Mouse (Mus musculus): ENCODE measurements around the gene Snap47. TPM values are rescaled to one million over a fixed set of nuclear protein-coding genes. Genes with fewer than 3 reads are reported as not detected.
A peak's percentile ranks its signal among the peaks of the same experiment; 100 is the strongest.

Gene Snap47
- polyA plus RNA-seq, 1 experiment = 0.58 TPM

DNA sequence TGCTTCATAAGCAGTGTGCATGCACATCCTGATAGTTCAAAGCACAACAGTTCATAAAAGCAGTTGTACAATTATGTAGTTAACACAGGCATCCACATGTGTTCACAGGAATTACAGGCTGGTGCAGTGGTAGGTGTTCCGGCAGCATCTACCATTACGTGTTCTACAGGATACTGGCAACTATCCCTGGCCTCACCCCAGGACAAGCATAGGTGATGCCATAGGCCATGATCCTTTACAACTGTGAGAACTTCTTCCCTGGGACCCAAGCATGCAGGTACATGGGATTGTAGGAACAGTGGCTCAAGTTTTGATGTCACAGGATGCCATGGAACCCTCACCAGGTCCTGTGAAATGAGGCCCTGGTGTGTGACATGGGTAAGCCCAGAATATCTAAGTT, 9.5 kb upstream of the Snap47 start:
- peaks cover 19% of the 10 kb centered on the region for H3K9me3 ChIP-seq (ENCODE audit: control insufficient read depth, low read length)
- no peaks in the 10 kb centered on the region for H3K27me3 ChIP-seq (ENCODE audit: control insufficient read depth)
- H3K4me1 ChIP-seq (ENCODE audit: control insufficient read depth) = no peaks in the 10 kb centered on the region; the same call in 1 of the 2 replicates
- peaks cover 37% of the 10 kb centered on the region for H3K36me3 ChIP-seq (ENCODE audit: control insufficient read depth)
- H3K4me3 ChIP-seq (replicated peaks) = no peak overlapping the region
- TF ChIP-seq TAL1 (IDR thresholded peaks at IDR 0.05; ENCODE audit: low read length) (no peak), GATA1 (IDR thresholded peaks at IDR 0.05; ENCODE audit: low read length) (no peak)

DNA sequence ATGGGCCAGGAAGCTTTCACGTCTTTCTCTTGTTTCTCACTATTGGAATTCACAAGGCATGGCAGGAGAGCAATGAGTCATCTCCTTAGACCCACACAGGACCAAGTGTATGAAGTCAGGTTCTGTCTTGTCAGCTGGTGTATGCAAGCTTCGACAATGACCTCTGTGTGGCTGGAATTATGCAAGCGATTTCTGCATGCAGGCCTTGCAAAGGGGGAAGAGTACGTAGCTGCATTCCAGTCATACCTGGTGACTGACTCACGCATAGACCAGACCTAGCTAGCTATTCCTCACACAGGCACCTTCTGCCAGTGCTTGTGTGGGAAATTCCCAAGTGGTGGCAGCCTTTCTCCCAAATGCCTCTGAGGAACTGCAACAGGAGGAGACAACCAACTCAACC, 8.0 kb upstream of the Snap47 start:
- Histone ChIP-seq H3K27me3 (ENCODE audit: control insufficient read depth) (no peaks in the 10 kb centered on the region), H3K36me3 (ENCODE audit: control insufficient read depth) (peaks cover 52% of the 10 kb centered on the region), H3K4me3 (replicated peaks) (no peak overlapping the region), H3K4me1 (ENCODE audit: control insufficient read depth) (no peaks in the 10 kb centered on the region; the same call in 1 of the 2 replicates), H3K9me3 (ENCODE audit: control insufficient read depth, low read length) (peaks cover 16% of the 10 kb centered on the region)
- TF ChIP-seq TAL1 (IDR thresholded peaks at IDR 0.05; ENCODE audit: low read length) (no peak), GATA1 (IDR thresholded peaks at IDR 0.05; ENCODE audit: low read length) (no peak)

DNA sequence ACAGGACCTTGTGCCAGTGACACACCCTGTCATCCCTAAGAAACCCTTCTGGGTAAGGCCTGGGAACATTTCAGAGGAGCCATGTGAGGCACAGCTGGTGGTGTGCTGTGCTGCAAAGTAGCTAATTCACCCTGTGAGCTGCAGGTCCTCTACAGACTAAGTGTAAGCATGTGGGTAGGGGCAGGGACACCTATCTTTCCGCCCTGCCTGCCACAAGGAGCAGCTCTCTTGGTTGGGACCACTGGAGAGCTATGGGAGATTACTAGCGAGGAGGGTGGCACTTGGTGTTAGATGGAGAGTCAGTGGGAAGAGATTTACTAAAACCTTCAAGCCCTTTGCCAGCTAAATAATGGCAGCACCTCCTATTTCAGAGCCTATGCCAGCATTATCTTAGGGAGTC, 5.9 kb upstream of the Snap47 start:
- no peak for TF ChIP-seq GATA1 (IDR thresholded peaks at IDR 0.05; ENCODE audit: low read length)
- TF ChIP-seq TAL1 (IDR thresholded peaks at IDR 0.05; ENCODE audit: low read length) = no peak
- H3K27me3 ChIP-seq (ENCODE audit: control insufficient read depth) = no peaks in the 10 kb centered on the region
- no peaks in the 10 kb centered on the region; the same call in 1 of the 2 replicates for H3K4me1 ChIP-seq (ENCODE audit: control insufficient read depth)
- H3K4me3 ChIP-seq (replicated peaks) = no peak overlapping the region
- H3K36me3 ChIP-seq (ENCODE audit: control insufficient read depth) = peaks cover 51% of the 10 kb centered on the region
- no peaks in the 10 kb centered on the region for H3K9me3 ChIP-seq (ENCODE audit: control insufficient read depth, low read length)

DNA sequence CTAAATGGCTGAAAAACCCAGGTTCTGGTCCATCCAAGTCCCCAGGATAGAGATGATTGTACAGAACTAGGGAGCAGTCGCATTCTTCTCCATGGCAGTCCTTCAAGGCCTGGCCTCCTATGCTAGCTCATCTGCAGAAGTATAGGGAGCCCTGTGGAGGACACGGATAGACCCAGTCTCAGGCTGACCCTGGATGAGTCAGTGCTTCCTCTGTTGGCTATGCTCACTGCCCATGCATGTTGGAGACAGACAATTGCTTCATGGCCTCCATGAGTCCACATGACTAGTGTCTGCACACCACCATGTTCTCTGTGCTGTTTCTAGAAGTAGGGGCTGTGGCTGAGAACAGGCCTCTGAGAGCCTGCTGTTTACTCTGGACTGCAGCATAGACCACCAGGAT, 5.4 kb upstream of the Snap47 start:
- Histone ChIP-seq H3K4me3 (replicated peaks) (no peak overlapping the region), H3K27me3 (ENCODE audit: control insufficient read depth) (no peaks in the 10 kb centered on the region), H3K4me1 (ENCODE audit: control insufficient read depth) (peaks cover 4% of the 10 kb centered on the region), H3K9me3 (ENCODE audit: control insufficient read depth, low read length) (no peaks in the 10 kb centered on the region), H3K36me3 (ENCODE audit: control insufficient read depth) (peaks cover 54% of the 10 kb centered on the region)
- TF ChIP-seq TAL1 (IDR thresholded peaks at IDR 0.05; ENCODE audit: low read length) (no peak), GATA1 (IDR thresholded peaks at IDR 0.05; ENCODE audit: low read length) (no peak)

DNA sequence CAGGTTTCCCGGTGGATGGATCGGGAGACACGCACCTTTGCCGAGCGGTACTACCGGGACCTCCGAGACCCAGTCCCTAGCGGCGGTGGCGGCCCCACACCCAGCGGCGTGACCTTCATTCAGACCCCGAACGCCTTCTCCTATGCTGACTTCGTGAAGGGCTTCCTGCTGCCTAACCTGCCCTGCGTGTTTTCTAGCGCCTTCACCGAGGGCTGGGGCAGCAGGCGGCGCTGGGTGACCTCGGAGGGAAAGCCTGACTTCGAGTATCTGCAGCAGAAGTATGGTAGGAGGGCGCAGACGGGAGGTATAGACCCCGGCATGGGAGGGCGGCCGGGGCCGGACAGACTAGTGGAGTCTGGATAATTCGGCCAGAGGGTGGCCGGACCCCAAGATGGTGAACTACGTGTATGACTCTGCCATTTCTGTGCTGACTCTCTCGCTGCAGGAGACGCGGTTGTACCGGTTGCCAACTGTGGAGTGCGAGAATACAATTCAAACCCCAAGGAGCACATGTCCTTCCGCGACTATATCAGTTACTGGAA, 685 bp downstream of the Snap47 start:
- Histone ChIP-seq H3K36me3 (ENCODE audit: control insufficient read depth) (peaks cover 35% of the 10 kb centered on the region), H3K27me3 (ENCODE audit: control insufficient read depth) (no peaks in the 10 kb centered on the region), H3K9me3 (ENCODE audit: control insufficient read depth, low read length) (no peaks in the 10 kb centered on the region), H3K4me3 (replicated peaks) (peak overlapping the region; percentile 93), H3K4me1 (ENCODE audit: control insufficient read depth) (peaks cover 31% of the 10 kb centered on the region)
- TF ChIP-seq GATA1 (IDR thresholded peaks at IDR 0.05; ENCODE audit: low read length) = no peak
- TF ChIP-seq TAL1 (IDR thresholded peaks at IDR 0.05; ENCODE audit: low read length) = no peak

DNA sequence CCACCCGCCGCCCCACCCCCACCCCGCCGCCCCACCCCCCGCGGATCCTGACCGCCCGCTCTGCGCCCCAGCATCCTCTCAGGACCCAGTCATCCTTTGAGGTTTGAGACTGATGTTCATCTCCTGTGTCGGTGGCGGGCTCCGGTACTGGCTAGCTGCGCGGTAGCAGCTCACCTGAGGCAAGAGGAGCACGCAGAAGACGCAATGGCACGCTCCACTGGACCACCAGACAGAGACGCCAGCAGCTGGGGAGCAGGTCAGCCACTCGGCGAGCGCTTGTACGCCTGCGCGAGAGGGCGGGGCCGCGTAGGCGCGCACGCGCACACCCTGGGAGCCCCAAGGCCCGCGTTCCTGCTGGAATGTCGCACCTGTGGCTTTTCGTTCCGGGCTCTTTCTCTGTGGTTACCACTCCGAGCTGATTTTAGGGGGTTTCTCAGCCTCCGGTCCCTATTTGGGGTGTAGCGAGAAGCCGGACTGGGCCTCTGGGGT, 1.2 kb downstream of the Snap47 start, which contains the start of gene Jmjd4:
Gene Jmjd4, plus strand, starts transcription at position 305 of the 489 bp plus-strand sequence.
- peaks cover 30% of the 10 kb centered on the region for H3K36me3 ChIP-seq (ENCODE audit: control insufficient read depth)
- no peaks in the 10 kb centered on the region for H3K27me3 ChIP-seq (ENCODE audit: control insufficient read depth)
- TF ChIP-seq TAL1 (IDR thresholded peaks at IDR 0.05; ENCODE audit: low read length) (no peak), GATA1 (IDR thresholded peaks at IDR 0.05; ENCODE audit: low read length) (no peak)
- peaks cover 31% of the 10 kb centered on the region for H3K4me1 ChIP-seq (ENCODE audit: control insufficient read depth)
- H3K4me3 ChIP-seq (replicated peaks) = peak within 1 kb of the TSS; percentile 93
- H3K9me3 ChIP-seq (ENCODE audit: control insufficient read depth, low read length) = no peaks in the 10 kb centered on the region

DNA sequence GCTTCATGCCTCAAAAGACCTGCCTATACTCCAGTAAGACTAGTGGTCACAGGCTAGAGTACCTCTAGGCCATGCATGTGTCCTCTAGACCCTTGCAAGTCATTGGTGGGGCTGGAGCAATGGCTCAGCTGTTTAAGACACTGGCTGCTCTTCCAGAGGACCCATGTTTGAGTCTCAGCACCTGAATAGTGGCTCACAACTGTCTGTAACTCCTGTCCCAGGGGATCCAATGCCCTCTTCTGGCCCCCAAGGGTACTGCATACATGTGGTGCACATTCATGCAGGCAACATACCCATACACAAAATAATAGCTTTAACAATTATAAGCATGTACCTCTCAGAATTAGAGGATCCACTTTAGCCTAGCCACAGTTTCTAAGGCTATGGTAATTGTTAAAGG, 7.9 kb downstream of the Snap47 start:
- H3K27me3 ChIP-seq (ENCODE audit: control insufficient read depth) = no peaks in the 10 kb centered on the region
- H3K4me3 ChIP-seq (replicated peaks) = no peak overlapping the region
- H3K9me3 ChIP-seq (ENCODE audit: control insufficient read depth, low read length) = peaks cover 6% of the 10 kb centered on the region
- no peaks in the 10 kb centered on the region for H3K4me1 ChIP-seq (ENCODE audit: control insufficient read depth)
- no peaks in the 10 kb centered on the region; the same call in 1 of the 2 replicates for H3K36me3 ChIP-seq (ENCODE audit: control insufficient read depth)
- TF ChIP-seq TAL1 (IDR thresholded peaks at IDR 0.05; ENCODE audit: low read length) = no peak
- TF ChIP-seq GATA1 (IDR thresholded peaks at IDR 0.05; ENCODE audit: low read length) = no peak

DNA sequence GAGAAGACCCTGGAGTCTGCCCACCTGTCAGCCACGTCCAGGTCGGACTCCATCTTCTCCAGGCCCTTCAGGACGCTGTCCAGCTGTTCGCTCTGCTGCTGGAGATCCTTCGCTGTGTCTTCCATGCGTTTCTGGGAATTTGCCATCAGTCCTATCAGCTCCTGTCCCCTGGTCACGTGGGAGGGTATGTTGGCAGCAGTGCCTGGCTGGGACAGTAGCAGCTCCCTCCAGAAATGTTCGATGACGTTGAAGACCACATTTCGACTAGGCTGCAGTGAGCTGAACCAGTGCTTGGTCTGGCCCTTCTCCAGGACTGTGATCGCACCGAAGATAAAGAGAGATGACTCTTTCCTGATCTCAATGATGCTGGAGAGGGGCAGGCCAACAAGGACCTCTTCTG, 13.0 kb downstream of the Snap47 start:
- no peak for TF ChIP-seq GATA1 (IDR thresholded peaks at IDR 0.05; ENCODE audit: low read length)
- TF ChIP-seq TAL1 (IDR thresholded peaks at IDR 0.05; ENCODE audit: low read length) = no peak
- Histone ChIP-seq H3K4me1 (ENCODE audit: control insufficient read depth) (no peaks in the 10 kb centered on the region), H3K36me3 (ENCODE audit: control insufficient read depth) (peaks cover 4% of the 10 kb centered on the region; the same call in 1 of the 2 replicates), H3K27me3 (ENCODE audit: control insufficient read depth) (no peaks in the 10 kb centered on the region), H3K4me3 (replicated peaks) (no peak overlapping the region), H3K9me3 (ENCODE audit: control insufficient read depth, low read length) (peaks cover 3% of the 10 kb centered on the region)

DNA sequence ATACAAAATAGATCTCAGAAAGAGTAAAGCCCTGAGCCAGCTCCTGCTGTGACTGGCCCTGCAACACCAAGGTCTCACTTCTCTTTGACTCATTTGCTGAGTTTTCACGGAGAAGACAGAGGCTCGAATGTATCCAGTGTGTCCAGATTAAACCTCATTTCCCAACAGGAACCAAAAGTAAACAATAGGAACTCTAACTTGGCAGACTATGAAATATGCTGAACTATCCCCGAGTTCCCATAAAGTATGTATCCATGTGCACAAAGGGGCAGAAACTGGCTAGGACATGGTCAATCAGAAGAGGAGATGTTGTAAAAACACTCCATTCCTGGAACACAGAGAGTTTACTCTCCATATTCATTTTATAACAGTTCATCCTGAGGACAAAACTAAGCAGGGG, 18.7 kb downstream of the Snap47 start:
- H3K27me3 ChIP-seq (ENCODE audit: control insufficient read depth) = no peaks in the 10 kb centered on the region
- H3K4me1 ChIP-seq (ENCODE audit: control insufficient read depth) = no peaks in the 10 kb centered on the region
- H3K4me3 ChIP-seq (replicated peaks) = no peak overlapping the region
- no peak for TF ChIP-seq GATA1 (IDR thresholded peaks at IDR 0.05; ENCODE audit: low read length)
- TF ChIP-seq TAL1 (IDR thresholded peaks at IDR 0.05; ENCODE audit: low read length) = no peak
- peaks cover 4% of the 10 kb centered on the region; the same call in 1 of the 2 replicates for H3K36me3 ChIP-seq (ENCODE audit: control insufficient read depth)
- H3K9me3 ChIP-seq (ENCODE audit: control insufficient read depth, low read length) = no peaks in the 10 kb centered on the region
